Mouse (Mus musculus) adrenal gland, postnatal 25 days (tissue): ENCODE data around the gene Rerg. TPM values are rescaled to one million over a fixed set of nuclear protein-coding genes. Genes with fewer than 3 reads are reported as not detected.

Experiments
- DNase-seq: peaks from one replicate; pipeline ENCODE4 v3.0.0; 2021; ENCODE audit warnings: mixed read lengths
- total RNA-seq: library from RNA; stranded (reverse); gene quantifications from 2 replicates; pipeline ENCODE4 v1.2.3, GENCODE M21; 2021

Gene Rerg
- total RNA-seq, 1 experiment from 2014 or later: 137 TPM

DNA sequence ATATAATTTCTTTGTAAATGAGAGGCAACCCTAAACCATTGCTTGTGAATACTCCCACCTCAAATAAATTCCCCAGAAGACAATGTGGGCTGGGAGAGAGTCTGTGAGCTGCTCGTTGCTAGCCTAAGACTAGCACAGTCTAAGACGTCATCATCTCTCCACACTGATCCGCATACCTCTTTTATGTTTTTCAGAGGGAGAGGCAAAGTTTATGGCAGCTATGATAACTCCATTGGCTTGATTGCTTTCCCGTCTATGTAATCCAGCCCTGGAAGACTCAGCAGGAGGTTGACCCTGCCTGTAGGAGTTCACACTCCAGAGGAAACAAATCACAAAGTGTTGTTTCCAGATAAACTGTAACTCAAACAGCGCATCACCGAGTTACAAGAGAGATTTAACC lies 38.9 kb downstream of the Rerg start:
- no peak for DNase-seq

- DNase-seq: no peak
Observed at GRCm38 (mm10) chr6:137126861-137127260, 43.4 kb downstream of the Rerg start.

GRCm38 (mm10) chr6:137126224-137126623 lies 44.1 kb downstream of the Rerg start:
- no peak for DNase-seq

- DNase-seq: peak; percentile 24
Observed at GRCm38 (mm10) chr6:137125433-137125832, 44.9 kb downstream of the Rerg start.

DNA sequence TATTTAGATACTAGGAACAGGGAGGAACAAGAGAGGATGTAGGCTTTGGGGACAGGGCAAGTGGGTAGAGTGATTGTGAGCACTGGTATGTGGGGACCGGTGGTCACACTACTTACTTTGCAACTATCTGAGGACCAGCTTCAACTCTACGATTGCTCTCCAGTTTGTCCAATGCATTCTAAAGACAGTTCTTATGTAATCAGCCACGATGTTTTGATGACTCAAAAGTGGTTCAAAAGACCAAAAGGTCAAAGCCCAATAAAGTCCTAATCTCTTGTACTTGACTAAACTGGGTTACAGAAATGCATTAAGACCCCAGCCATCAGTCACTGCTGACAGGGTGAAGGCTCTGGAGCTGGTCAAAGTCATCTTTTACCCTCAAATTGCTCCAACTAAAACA lies 45.3 kb downstream of the Rerg start:
- DNase-seq: no peak

DNA sequence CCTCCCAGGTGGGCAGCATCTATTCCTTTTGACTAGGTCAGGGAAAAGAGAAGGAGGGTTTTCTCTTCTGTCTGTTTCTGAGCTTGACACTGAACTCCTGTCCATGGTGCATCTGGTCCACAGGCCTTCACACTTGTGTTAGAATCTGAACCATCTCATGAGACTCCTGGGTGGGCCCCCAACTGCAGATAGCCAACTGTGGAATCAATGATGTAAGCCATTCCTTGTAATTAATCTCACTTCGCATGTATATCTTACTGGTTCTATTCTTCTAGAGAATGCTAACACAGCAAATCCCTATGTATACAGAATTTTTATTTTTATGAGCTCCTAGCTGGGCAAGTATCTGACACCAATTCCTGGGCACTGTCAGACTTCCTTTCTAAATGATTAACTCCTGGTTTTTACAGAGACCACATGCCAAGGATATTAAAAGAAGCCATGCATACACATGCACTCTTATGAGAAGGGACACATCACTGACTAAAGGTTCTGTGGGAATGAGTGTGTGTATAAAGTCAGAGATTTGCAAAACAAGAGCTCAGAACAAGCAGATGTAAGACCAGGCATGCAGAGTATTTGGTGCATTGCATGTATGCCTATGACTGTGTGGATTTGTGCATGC lies 53.3 kb downstream of the Rerg start:
- DNase-seq: no peak

GRCm38 (mm10) chr6:137114859-137115258 lies 55.4 kb downstream of the Rerg start:
- DNase-seq: no peak

DNA sequence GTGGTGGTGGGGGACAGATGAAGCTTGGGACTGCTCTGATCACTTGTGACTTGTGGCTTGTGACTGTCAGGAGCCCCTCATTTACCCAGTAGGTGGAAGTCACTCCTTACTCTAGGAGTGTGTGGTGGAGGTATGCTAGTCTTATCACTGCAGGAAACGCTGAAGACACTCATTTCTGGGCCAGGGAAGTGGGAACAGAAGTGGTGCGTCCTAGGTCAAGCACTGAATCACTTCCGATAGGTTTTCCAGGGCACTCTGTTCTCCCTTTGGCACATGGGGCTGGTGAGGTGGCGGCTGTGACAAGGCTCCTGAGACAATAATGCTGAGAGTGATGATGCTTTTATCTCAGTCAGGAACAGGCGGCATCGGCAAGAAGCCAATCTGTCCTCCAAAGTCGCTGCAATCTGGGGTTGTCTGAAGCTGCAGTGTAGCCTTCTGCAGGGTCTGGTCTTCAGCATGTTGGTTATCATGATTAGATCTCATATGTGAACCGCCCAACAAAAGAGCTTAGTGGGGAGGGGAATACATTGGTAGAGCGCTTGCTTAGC lies 59.0 kb downstream of the Rerg start:
- DNase-seq: peak; percentile 48

DNA sequence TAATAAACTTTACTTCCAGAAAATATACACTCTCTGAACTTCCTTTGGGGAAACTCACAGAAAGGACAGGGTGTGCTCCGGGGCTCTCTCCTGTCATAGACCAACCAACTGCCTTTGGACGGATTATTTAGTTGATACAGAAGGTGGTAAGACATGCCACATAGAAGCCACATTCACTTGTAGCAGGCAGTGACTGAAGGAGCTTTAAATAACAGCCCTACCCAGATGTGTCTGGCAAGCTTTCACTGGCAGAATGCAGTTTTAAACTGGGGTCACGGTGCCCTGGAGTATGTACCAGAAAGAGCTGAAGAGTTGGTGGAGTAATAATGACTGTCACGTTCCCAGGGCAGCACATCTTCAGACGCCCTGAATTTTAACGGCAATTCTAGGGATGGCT lies 59.5 kb downstream of the Rerg start:
- DNase-seq: no peak

GRCm38 (mm10) chr6:137109811-137110777 lies 60.2 kb downstream of the Rerg start:
- DNase-seq: peak; percentile 44

GRCm38 (mm10) chr6:137105285-137105684 lies 65.0 kb downstream of the Rerg start:
- DNase-seq: no peak

GRCm38 (mm10) chr6:137102662-137103179 lies 67.6 kb downstream of the Rerg start:
- no peak for DNase-seq

- DNase-seq: no peak
Observed at GRCm38 (mm10) chr6:137101886-137102661, 68.2 kb downstream of the Rerg start.

DNA sequence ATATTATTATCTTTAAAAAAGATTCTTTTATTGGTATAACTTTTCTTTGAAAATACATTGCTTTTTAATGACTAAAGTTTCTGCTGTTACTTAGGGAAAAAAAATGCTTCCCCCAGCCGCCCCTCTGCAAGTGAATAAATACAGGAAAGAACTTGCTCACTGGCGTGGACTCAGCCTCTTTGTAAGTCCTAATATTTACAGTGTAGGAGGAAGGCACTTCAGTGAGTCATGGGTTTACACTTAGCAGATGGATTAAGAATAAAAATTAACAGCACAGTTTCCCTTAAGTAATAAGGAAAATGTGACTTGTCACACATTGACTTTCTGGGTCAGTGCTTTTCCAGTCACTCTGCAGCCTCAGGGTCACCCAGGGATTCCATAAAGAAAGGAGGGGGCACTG lies 70.0 kb downstream of the Rerg start:
- no peak for DNase-seq

- DNase-seq: peak; percentile 51
Observed at GRCm38 (mm10) chr6:137098232-137099191, 71.8 kb downstream of the Rerg start.

- DNase-seq: no peak
Observed at GRCm38 (mm10) chr6:137094475-137094874, 75.8 kb downstream of the Rerg start.

GRCm38 (mm10) chr6:137088469-137088868 lies 81.8 kb downstream of the Rerg start:
- DNase-seq: no peak

GRCm38 (mm10) chr6:137087956-137088355 lies 82.3 kb downstream of the Rerg start:
- DNase-seq: no peak

GRCm38 (mm10) chr6:137087470-137087869 lies 82.8 kb downstream of the Rerg start:
- no peak for DNase-seq

GRCm38 (mm10) chr6:137079701-137080100 lies 90.6 kb downstream of the Rerg start:
- no peak for DNase-seq

DNA sequence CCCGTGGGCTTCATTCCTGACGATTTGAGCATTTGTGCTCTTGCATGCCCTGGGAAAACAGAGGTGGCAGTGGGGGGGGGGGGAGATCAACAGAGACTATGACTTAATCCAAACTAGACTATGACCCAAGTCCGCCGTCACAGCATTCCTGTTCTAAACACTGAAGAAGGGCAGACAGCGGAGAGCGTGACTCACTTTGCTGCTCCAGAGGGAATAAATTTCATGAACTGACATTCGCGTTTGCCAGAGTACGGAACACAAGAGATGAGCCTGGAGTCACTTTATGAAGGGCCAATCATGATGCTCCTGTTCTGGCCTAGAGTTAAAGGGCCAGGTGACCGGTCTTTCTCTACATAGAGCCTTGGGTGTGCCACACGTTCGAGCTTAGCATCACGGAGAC lies 93.6 kb downstream of the Rerg start:
- peak; percentile 34 for DNase-seq
